Mouse (Mus musculus) kidney, postnatal 36 days (tissue): Measurements from ENCODE around the gene Ildr2.

Experiments used
- DNase-seq, 2 experiments: peaks; one replicate each; pipeline ENCODE4 v3.0.0; 2021 to 2022; ENCODE audit warnings: mixed read lengths in 2 of 2

Gene Ildr2

DNA sequence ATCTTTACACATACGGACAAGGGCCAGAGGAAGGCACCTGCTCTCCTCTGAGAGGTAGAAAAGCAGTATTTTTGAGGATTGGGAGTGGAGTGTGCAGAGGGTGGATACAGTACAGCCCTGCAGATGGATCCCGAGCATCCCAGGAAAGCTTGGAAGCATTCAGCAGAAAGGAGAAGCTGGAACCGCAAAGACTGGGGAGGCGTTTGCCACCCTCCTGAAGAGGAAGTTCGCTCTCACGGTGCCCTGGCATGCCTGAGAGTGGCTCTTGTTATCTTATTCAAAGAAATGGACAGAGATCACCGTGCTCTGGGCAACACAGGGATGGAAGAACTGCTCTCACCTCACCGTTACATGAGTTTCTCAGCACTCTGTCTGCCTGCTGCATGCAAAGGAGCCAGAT lies 30.5 kb downstream of the Ildr2 start:
- DNase-seq, result no peak

- no peak for DNase-seq
Measured at GRCm38 (mm10) chr1:166286231-166286630, 32.3 kb downstream of the Ildr2 start.

GRCm38 (mm10) chr1:166290562-166290961 lies 36.6 kb downstream of the Ildr2 start:
- no peak for DNase-seq

DNA sequence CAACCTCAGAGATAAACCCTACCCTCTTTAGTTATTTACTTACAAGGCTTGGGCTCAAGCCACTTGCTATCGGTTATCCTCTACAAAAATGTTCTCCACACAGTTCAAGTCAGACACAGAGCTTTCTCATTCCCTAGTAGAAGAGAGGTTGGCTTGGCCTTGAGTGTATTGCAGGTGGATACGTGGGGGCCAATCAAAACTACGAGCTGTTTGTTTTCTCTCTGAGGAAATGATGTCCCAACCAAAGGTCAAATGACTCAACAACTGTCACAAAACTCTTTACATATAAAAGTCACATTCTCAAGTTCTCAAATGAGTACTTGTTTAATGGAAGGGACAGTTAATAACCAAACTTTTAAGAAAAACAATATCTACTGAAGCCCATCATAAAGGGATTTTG lies 39.1 kb downstream of the Ildr2 start:
- no peak for DNase-seq

- DNase-seq, result no peak
Measured at GRCm38 (mm10) chr1:166295548-166295947, 41.6 kb downstream of the Ildr2 start.

DNA sequence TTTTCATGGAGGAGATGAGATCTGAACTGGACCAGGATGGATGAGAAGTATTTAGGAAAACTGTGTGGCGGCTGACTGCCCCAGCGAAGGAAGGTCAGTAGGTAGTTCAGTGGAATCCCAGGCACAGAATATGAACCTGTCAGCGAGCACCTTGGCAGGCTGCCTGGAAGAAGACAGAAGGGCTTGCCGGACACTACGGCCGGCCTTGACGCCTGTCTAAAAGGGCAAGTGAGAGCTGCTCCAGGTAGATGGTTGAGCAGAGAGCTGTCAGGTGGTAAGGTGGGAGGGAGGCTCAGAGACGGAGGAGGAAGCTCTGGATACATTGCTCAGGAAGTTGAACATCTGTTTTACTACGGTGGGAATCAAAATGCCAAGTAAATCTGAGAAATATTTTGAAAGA lies 42.4 kb downstream of the Ildr2 start:
- DNase-seq, result peak; percentile 62 to 80

DNA sequence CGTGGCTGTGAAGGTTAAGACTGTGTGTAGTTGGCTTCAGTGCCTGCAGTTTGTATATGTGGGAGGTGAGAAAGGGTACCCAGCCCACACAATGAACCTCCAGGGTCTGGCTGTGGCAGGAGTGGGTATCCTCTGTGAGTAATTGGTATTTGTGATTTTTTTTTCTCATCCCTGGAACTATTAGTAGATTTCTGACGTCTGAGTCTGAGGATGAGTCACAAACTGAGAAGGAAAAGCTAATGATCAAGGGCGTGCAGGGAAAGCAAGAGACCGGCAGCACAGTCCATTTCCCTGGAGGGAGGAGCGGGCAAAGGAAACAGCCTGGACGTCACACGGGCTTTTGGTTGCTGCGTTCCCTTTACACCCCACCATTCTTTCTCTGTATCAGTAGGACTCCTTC lies 43.0 kb downstream of the Ildr2 start:
- DNase-seq, result no peak

- no peak for DNase-seq
Measured at GRCm38 (mm10) chr1:166297499-166298111, 43.7 kb downstream of the Ildr2 start.

DNA sequence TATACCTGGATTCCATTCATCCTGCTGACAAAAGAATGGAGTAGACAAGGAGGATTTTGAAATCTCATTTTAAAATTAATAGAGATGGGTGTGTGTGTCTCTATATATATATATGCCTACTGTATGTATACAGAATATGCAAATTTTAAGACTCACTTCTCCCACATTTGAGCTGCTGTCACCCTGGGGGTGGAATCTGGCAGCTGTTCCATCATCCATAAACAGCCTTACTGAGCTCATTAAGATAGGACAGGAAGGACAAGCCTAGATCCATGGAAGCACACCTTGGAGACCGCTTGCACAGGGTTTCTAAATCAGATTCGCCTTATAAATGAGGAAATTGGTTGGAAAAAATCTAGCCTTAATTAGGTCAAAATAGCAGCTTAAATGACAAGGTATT lies 44.9 kb downstream of the Ildr2 start:
- no peak for DNase-seq

DNA sequence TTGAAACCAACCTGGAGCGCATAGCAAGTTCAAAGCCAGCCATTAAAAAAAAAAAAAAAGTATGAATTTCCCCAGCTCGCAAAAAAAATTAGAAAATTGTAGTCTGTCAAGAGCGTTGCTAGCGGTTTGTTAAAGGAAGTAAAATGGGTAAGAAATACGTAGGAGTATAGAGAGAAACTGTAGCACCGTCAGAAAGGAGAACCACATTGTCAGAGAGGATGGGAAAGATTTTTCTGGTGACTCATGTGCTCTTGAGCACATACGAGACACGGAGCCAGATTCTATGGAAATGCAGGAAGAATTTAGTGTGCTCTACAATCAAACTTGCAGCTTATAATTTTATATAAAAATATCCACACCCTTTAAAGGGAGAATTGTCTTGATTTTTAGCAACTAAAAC lies 45.9 kb downstream of the Ildr2 start:
- no peak for DNase-seq

- no peak for DNase-seq
Measured at GRCm38 (mm10) chr1:166300526-166300925, 46.6 kb downstream of the Ildr2 start.

DNA sequence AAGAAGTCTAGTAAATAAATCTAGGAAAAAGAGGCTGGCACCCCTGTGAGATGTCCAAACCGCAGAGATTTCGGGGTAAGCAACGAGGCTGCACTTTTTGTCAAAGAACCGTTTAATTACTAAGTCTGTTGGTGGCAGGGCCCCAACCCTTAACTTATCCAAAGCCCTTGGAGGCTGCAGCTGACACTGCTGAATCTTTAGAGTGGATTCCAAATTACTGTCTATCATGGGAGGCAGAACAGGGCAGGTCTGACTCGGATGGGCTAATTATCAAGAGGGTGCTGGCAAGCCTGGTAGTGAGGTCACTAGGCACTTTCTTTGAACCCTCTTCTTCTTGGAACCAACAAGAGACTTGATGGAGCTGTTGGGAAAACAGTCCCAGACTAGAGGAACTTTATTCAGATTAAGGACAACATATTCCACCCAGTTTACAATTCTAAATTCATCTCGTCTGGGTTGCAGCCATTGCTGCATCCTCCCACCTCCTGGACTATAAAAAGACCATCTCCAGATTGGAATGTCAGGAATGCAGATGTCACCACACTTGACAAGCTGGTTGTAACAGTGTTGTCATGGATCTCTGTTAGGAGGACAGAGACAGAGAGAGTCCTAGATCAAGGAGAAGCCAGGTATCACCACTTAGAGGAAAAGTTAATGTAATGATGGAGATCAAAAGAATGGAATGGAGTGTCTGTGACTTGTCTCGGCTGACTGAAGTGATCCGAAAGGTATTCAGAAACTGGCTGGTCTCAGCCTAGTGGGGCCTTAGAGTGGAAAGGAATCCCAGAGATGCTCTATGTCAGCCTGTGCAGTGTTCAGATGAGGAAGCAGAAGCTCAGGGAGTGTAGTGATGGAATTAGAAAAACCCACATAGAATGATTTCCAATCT lies 50.7 kb downstream of the Ildr2 start:
- DNase-seq, result no peak

GRCm38 (mm10) chr1:166308471-166308850 lies 54.5 kb downstream of the Ildr2 start:
- no peak for DNase-seq

- peak in 1 of 2 experiments; percentile 47 for DNase-seq
Measured at GRCm38 (mm10) chr1:166308851-166309715, 55.1 kb downstream of the Ildr2 start.

GRCm38 (mm10) chr1:166311151-166311550 lies 57.2 kb downstream of the Ildr2 start:
- DNase-seq, result no peak

DNA sequence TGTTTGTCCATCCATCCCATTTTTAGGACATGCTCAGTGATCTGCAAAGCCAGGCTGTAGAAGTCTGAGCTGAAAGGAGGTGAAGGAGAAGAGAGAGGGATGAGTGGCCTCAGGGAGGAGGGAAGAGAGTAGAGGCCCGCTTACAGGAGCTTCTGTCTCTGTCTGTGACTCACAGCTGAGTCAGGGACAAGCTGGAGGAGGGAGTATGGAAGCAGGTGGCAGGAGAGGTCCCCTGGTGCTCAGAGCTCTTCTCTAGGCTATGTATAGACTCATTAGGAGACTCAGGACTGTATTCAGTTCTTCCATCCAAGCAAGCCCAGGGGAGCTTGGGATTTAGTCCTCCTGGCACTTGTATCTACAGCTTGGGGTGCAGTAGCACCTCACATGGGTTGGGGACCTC lies 59.7 kb downstream of the Ildr2 start:
- no peak for DNase-seq

- no peak for DNase-seq
Measured at GRCm38 (mm10) chr1:166315706-166316105, 61.8 kb downstream of the Ildr2 start.

GRCm38 (mm10) chr1:166319132-166319698 lies 65.3 kb downstream of the Ildr2 start:
- DNase-seq, result peak; percentile 67 to 81

DNA sequence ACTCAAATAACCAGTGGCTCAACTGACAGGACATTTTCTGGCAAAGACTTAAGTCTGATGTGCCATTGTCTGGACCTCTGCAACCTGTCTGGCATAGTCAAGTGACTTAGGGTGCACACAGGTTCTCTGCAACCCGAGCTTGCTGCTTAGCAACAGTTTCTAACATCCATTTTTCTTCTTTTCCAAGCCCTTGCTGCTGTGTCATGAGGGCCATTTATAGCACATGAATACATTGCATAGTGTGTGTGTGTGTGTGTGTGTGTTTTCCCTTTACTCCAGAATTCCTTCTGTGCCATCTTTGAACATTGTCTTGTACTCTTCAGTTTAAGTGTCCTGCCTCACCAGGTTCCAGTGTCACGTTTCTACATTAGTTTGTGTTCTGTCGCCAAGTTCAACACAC lies 72.5 kb downstream of the Ildr2 start:
- DNase-seq, result no peak

DNA sequence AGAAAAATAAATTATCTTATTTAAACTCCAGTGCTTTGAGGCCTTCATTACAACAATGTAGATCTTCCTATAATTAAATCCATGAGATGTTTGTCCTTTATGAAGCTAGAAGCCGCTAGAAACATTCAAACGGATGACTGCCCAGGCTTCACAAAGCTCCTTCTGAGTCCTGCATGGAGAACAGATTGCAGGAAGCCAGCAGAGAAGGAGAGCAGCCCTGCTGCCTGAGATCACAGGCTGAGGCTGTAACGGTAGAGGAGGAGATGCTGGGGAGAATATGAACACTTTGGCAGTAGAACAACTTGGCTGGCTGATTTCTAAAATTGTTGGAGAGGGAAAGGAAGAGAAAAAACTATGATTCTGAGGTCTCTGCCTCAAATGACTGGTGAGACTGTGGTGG lies 76.8 kb downstream of the Ildr2 start:
- no peak for DNase-seq

DNA sequence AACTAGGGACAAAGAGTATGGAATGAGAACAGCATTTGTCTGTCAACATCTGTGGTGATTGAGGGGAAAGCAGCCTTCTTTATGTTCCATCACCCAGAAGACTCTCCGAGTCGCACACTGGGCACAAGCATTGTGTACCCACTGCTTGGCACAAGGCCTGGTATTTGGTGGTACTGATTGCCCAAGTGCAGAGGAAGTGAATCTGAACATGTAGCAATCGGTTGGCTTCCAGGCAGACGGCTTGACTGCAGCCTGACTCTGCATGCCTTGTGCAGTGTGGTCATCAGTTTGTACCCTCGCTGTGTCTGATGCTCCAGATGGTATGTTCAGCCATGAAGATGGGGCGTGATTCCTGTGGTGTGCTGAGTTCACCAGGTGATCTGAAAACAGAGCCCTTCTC lies 85.2 kb downstream of the Ildr2 start:
- no peak for DNase-seq

- DNase-seq, result no peak
Measured at GRCm38 (mm10) chr1:166342060-166342459, 88.1 kb downstream of the Ildr2 start.

DNA sequence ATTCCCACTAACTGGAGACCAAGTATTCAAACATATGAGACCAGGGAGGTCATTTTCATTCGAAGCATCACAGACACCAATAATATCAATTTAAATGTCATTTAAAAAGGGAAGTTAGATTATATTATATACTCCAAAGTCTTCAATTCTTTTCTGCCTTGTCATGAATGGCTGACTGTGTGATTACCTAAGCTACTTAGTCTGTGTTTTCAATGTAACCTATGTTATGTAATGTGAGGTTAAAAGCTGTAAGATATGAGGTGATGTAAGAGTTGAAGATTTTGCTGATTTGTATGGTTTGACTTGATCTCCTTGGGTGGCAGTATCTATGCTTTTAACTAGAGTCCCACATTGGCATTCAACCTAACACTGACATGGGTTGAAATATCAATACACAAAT lies 88.6 kb downstream of the Ildr2 start:
- DNase-seq, result no peak
